Mouse (Mus musculus) cerebellum, adult 18-20 months (tissue): ENCODE results near the gene Med13.

Experiments
- DNase-seq, 2 experiments: peaks; one replicate each; pipeline ENCODE4 v3.0.0; 2021

The Med13 gene

GRCm38 (mm10) chr11:86356854-86357788, at the start of gene Med13:
Med13 (minus strand) TSS chr11:86357602.
- peak; percentile 41 to 47 for DNase-seq

GRCm38 (mm10) chr11:86404590-86404989, 47.2 kb upstream of the Med13 start:
- DNase-seq: no peak

- no peak for DNase-seq
Observed at GRCm38 (mm10) chr11:86403845-86404244, 46.4 kb upstream of the Med13 start.

- no peak for DNase-seq
Observed at GRCm38 (mm10) chr11:86399241-86400107, 42.1 kb upstream of the Med13 start.

GRCm38 (mm10) chr11:86396950-86397594, 39.7 kb upstream of the Med13 start:
- DNase-seq: no peak

- no peak for DNase-seq
Observed at GRCm38 (mm10) chr11:86396518-86396917, 39.1 kb upstream of the Med13 start.

- peak; percentile 37 to 48 for DNase-seq
Observed at GRCm38 (mm10) chr11:86395513-86396125, 38.2 kb upstream of the Med13 start.

- no peak for DNase-seq
Observed at GRCm38 (mm10) chr11:86395100-86395499, 37.7 kb upstream of the Med13 start.

- DNase-seq: no peak
Observed at GRCm38 (mm10) chr11:86391687-86392086, 34.3 kb upstream of the Med13 start.

GRCm38 (mm10) chr11:86390308-86390707, 32.9 kb upstream of the Med13 start:
- no peak for DNase-seq

GRCm38 (mm10) chr11:86389506-86389905, 32.1 kb upstream of the Med13 start:
- no peak for DNase-seq

- no peak for DNase-seq
Observed at GRCm38 (mm10) chr11:86388821-86389480, 31.5 kb upstream of the Med13 start.

- no peak for DNase-seq
Observed at GRCm38 (mm10) chr11:86387121-86387893, 29.9 kb upstream of the Med13 start.

GRCm38 (mm10) chr11:86386576-86386975, 29.2 kb upstream of the Med13 start:
- DNase-seq: no peak

GRCm38 (mm10) chr11:86385710-86386282, 28.4 kb upstream of the Med13 start:
- DNase-seq: no peak

- no peak for DNase-seq
Observed at GRCm38 (mm10) chr11:86384141-86384540, 26.7 kb upstream of the Med13 start.

- DNase-seq: no peak
Observed at GRCm38 (mm10) chr11:86382520-86383157, 25.2 kb upstream of the Med13 start.

- no peak for DNase-seq
Observed at GRCm38 (mm10) chr11:86381478-86382091, 24.2 kb upstream of the Med13 start.

GRCm38 (mm10) chr11:86380521-86381238, 23.3 kb upstream of the Med13 start:
- DNase-seq: no peak
